Mouse (Mus musculus) neural tube, embryonic 15.5 days (tissue): ENCODE data around the gene Echdc1. TPM values are rescaled to one million over a fixed set of nuclear protein-coding genes. Genes with fewer than 3 reads are reported as not detected.
"Not testable (repeated sequence)": the region's sequence is repeated elsewhere in the genome, so short reads cannot be mapped to it uniquely, and the experiment has no call there.

Experiments used
- ATAC-seq: fragments of 200-750 bp; cut with Nextera tagmentation; 2 replicates; pipeline ENCODE4 v1.8.0; 2017; ENCODE audit warnings: mild to moderate bottlenecking, moderate TSS enrichment, moderate library complexity; ENCODE audit not compliant: low FRiP score
- H3K27ac ChIP-seq: fragments of 300-500 bp; sonication (generic); replicated peaks from 2 replicates; pipeline ENCODE4 v1.5.1; 2015; ENCODE audit warnings: mild to moderate bottlenecking, inconsistent platforms
- H3K27me3 ChIP-seq: fragments of 300-500 bp; sonication (generic); replicated peaks from 2 replicates; pipeline ENCODE4 v1.6.1; 2015; ENCODE audit warnings: inconsistent platforms
- H3K36me3 ChIP-seq: fragments of 300-500 bp; sonication (generic); 2 replicates; pipeline ENCODE4 v1.6.1; 2015; ENCODE audit warnings: inconsistent platforms
- H3K4me1 ChIP-seq: fragments of 300-500 bp; sonication (generic); 2 replicates; pipeline ENCODE4 v1.6.1; 2015; ENCODE audit warnings: inconsistent platforms
- H3K4me2 ChIP-seq: fragments of 300-500 bp; sonication (generic); 2 replicates; pipeline ENCODE4 v1.6.1; 2015; ENCODE audit warnings: inconsistent platforms, mild to moderate bottlenecking, moderate library complexity
- H3K4me3 ChIP-seq: fragments of 300-500 bp; sonication (generic); replicated peaks from 2 replicates; pipeline ENCODE4 v1.5.1; 2015; ENCODE audit warnings: mild to moderate bottlenecking, inconsistent platforms
- H3K9ac ChIP-seq: fragments of 300-500 bp; sonication (generic); replicated peaks from 2 replicates; pipeline ENCODE4 v1.6.1; 2015; ENCODE audit warnings: mild to moderate bottlenecking, inconsistent platforms
- H3K9me3 ChIP-seq: fragments of 300-500 bp; sonication (generic); replicated peaks from 2 replicates; pipeline ENCODE4 v1.6.1; 2016; ENCODE audit warnings: inconsistent platforms
- WGBS: fragments of 180-500 bp; shearing (Covaris S2); methylation state at CpG from one replicate; pipeline ENCODE4 v1.1.7; 2015; ENCODE audit warnings: mixed read lengths; 5-methylcytosine and 5-hydroxymethylcytosine counted together
- polyA plus RNA-seq: library from polyadenylated mRNA; unstranded; fragments of >200 nt; fragmentation: Nextera tagmentation; extraction: Ambion mirVana; gene quantifications from 2 replicates; pipeline ENCODE4 v1.2.1, GENCODE M21; 2015

The Echdc1 gene
- polyA plus RNA-seq, 1 experiment from 2014 or later = 30.7 TPM

GRCm38 (mm10) chr10:29352575-29352974, 39.6 kb downstream of the Echdc1 start:
- peaks cover 6% of the 10 kb centered on the region for H3K36me3 ChIP-seq

GRCm38 (mm10) chr10:29354183-29354582, 41.2 kb downstream of the Echdc1 start:
- Histone ChIP-seq H3K4me2 (no peak overlapping the region), H3K27me3 (no peaks in the 10 kb centered on the region), H3K9me3 (no peaks in the 10 kb centered on the region), H3K4me1 (peaks cover 30% of the 10 kb centered on the region), H3K36me3 (peaks cover 5% of the 10 kb centered on the region; the same call in 1 of the 2 replicates), H3K4me3 (no peak overlapping the region), H3K27ac (no peak overlapping the region), H3K9ac (no peak overlapping the region)
- 25% methylated on average over 7 of the region's 7 CpGs for WGBS
- peak; percentile 64; the same call in 1 of the 2 replicates for ATAC-seq

More at GRCm38 (mm10) chr10:29352575-29352974, 39.6 kb downstream of the Echdc1 start:
- 87% methylated on average over 3 of the region's 3 CpGs for WGBS
- H3K27ac ChIP-seq = no peak overlapping the region
- ATAC-seq = no peak
- no peak overlapping the region for H3K4me3 ChIP-seq
- H3K9me3 ChIP-seq = no peaks in the 10 kb centered on the region
- no peaks in the 10 kb centered on the region for H3K27me3 ChIP-seq
- H3K4me2 ChIP-seq = no peak overlapping the region
- no peak overlapping the region for H3K9ac ChIP-seq
- H3K4me1 ChIP-seq = peaks cover 21% of the 10 kb centered on the region

GRCm38 (mm10) chr10:29361095-29361463, 48.1 kb downstream of the Echdc1 start:
- peaks cover 32% of the 10 kb centered on the region for H3K4me1 ChIP-seq
- H3K27me3 ChIP-seq = no peaks in the 10 kb centered on the region
- no peaks in the 10 kb centered on the region for H3K36me3 ChIP-seq
- peak overlapping the region; percentile 99 for H3K27ac ChIP-seq
- 1% methylated on average over 6 of the region's 6 CpGs for WGBS
- peak; percentile 1; the same call in 1 of the 2 replicates for ATAC-seq
- H3K9ac ChIP-seq = peak overlapping the region; percentile 89
- no peaks in the 10 kb centered on the region for H3K9me3 ChIP-seq
- peak overlapping the region; percentile 57 for H3K4me2 ChIP-seq
- H3K4me3 ChIP-seq = peak overlapping the region; percentile 83

- ATAC-seq = peak; percentile 97
- WGBS = under 1% methylated on average over 68 of the region's 100 CpGs
- Histone ChIP-seq H3K9me3 (no peaks in the 10 kb centered on the region), H3K4me3 (peak overlapping the region; percentile 83), H3K4me2 (peak overlapping the region; percentile 69), H3K4me1 (peaks cover 28% of the 10 kb centered on the region), H3K27ac (peak overlapping the region; percentile 99), H3K9ac (peak overlapping the region; percentile 89), H3K27me3 (no peaks in the 10 kb centered on the region), H3K36me3 (no peaks in the 10 kb centered on the region)
These were observed 48.7 kb downstream of the Echdc1 start for GRCm38 (mm10) chr10:29361464-29362196.

- Histone ChIP-seq H3K4me3 (peak within 1 kb of the TSS; percentile 83), H3K36me3 (no peaks in the 10 kb centered on the region), H3K4me2 (peak within 1 kb of the TSS; percentile 69), H3K9ac (peak within 1 kb of the TSS; percentile 89), H3K27me3 (no peaks in the 10 kb centered on the region), H3K27ac (peak within 1 kb of the TSS; percentile 99), H3K9me3 (no peaks in the 10 kb centered on the region), H3K4me1 (peaks cover 21% of the 10 kb centered on the region)
- 5% methylated on average over 15 of the region's 15 CpGs for WGBS
- ATAC-seq = no peak; the same call in 1 of the 2 replicates
These were observed 49.4 kb downstream of the Echdc1 start, which contains the start of gene Rnf146 for GRCm38 (mm10) chr10:29362197-29362900. Gene Rnf146 (minus strand): TSS chr10:29362442.

GRCm38 (mm10) chr10:29374065-29374464, 61.1 kb downstream of the Echdc1 start:
- H3K9me3 ChIP-seq = no peaks in the 10 kb centered on the region
- H3K36me3 ChIP-seq = no peaks in the 10 kb centered on the region
- no peak overlapping the region for H3K27ac ChIP-seq
- no peak overlapping the region for H3K9ac ChIP-seq
- H3K4me2 ChIP-seq = no peak overlapping the region
- no peaks in the 10 kb centered on the region for H3K27me3 ChIP-seq
- WGBS = 81% methylated on average over 5 of the region's 5 CpGs
- H3K4me3 ChIP-seq = no peak overlapping the region
- no peaks in the 10 kb centered on the region for H3K4me1 ChIP-seq
- ATAC-seq = no peak

- Histone ChIP-seq H3K9me3 (no peaks in the 10 kb centered on the region), H3K36me3 (no peaks in the 10 kb centered on the region), H3K27me3 (no peaks in the 10 kb centered on the region), H3K4me1 (no peaks in the 10 kb centered on the region), H3K4me2 (no peak overlapping the region), H3K9ac (no peak overlapping the region), H3K4me3 (no peak overlapping the region), H3K27ac (no peak overlapping the region)
- 95% methylated on average over 2 of the region's 2 CpGs for WGBS
- no peak for ATAC-seq
These were observed 68.6 kb downstream of the Echdc1 start for GRCm38 (mm10) chr10:29381558-29381957.

- H3K27me3 ChIP-seq, H3K9me3 ChIP-seq, H3K4me2 ChIP-seq, H3K9ac ChIP-seq, ATAC-seq, H3K36me3 ChIP-seq, H3K27ac ChIP-seq, H3K4me3 ChIP-seq, H3K4me1 ChIP-seq: not testable (repeated sequence)
- 76% methylated on average over 2 of the region's 2 CpGs for WGBS
These were observed 81.9 kb downstream of the Echdc1 start for GRCm38 (mm10) chr10:29394890-29395289.

Other genes with a start within 250 kb of the Echdc1 start
- 107 and 125 TPM in 2 replicates for gene Soga3, start 169.3 kb upstream of the Echdc1 start, polyA plus RNA-seq
- gene Gm49353, start 114.2 kb upstream of the Echdc1 start, polyA plus RNA-seq = 6.1 and 8.5 TPM in 2 replicates
- 21.4 and 26.9 TPM in 2 replicates for gene 9330159F19Rik, start 101.6 kb upstream of the Echdc1 start, polyA plus RNA-seq
- 81.8 and 82.6 TPM in 2 replicates for gene Rnf146, start 49.3 kb downstream of the Echdc1 start, polyA plus RNA-seq
- 3.7 and 4.0 TPM in 2 replicates for gene Rspo3, start 222.7 kb downstream of the Echdc1 start, polyA plus RNA-seq